ENCODE assay signal across 8 mouse cellular contexts in genomic region chr4:40948160-40948708, GRCm38 (mm10). TPM values are rescaled to one million over a fixed set of nuclear protein-coding genes. Genes with fewer than 3 reads are reported as not detected.
DNase-seq lines count a peak whose midpoint lies in the region; ATAC-seq lines count a peak whose summit lies in the region.

TSS of gene Bag1 (minus strand) at chr4:40948294.
TSS of gene Chmp5 (plus strand) at chr4:40948407.

- peak within 1 kb of the TSS; percentile 85 for H3K9ac ChIP-seq in hindbrain, embryonic 11.5 days (ENCODE audit: low read depth, low read length)

- peak; percentile 99 for ATAC-seq in hindbrain, embryonic 11.5 days (ENCODE audit: low FRiP score)

- H3K27me3 ChIP-seq in hindbrain, embryonic 11.5 days (ENCODE audit: control insufficient read depth, insufficient read depth, low read length), result no peaks in the 10 kb centered on the region

- peak; percentile 99 for DNase-seq in Muller cell, postnatal 12 days (ENCODE audit: inconsistent ontology term)
- peak; percentile 99 for DNase-seq in cerebellum, adult 9-11 months
- peak; percentile 97 to 98 for DNase-seq in frontal cortex, adult 2 months (ENCODE audit: extremely low spot score in 1 of 2, low spot score in 1 of 2)
- peak; percentile 98 for DNase-seq in hindbrain, embryonic 11.5 days (ENCODE audit: low spot score)
- peak; percentile 98 to 99 for DNase-seq in layer of hippocampus, postnatal 10 days (ENCODE audit: low spot score in 2 of 2)
- DNase-seq in lung, postnatal 10 days, result peak; percentile 100
- peak; percentile 99 for DNase-seq in ovary, postnatal 36 days (ENCODE audit: low spot score)
- peak; percentile 100 for DNase-seq in thymus, postnatal 25 days

- H3K4me2 ChIP-seq in hindbrain, embryonic 11.5 days (replicated peaks; ENCODE audit: low read depth, low read length), result peak within 1 kb of the TSS; percentile 72

- no peaks in the 10 kb centered on the region; the same call in 1 of the 2 replicates for H3K4me1 ChIP-seq in hindbrain, embryonic 11.5 days (replicated peaks; ENCODE audit: control insufficient read depth, insufficient read depth, low read length)

- WGBS in hindbrain, embryonic 11.5 days, result under 1% methylated on average over 49 of the region's 50 CpGs

- no peaks in the 10 kb centered on the region for H3K9me3 ChIP-seq in hindbrain, embryonic 11.5 days (ENCODE audit: control insufficient read depth, low read length)

- peak within 1 kb of the TSS; percentile 90 for H3K4me3 ChIP-seq in hindbrain, embryonic 11.5 days (ENCODE audit: low read depth, low read length)

- peak within 1 kb of the TSS; percentile 79 for H3K27ac ChIP-seq in hindbrain, embryonic 11.5 days (ENCODE audit: low read depth, low read length)

- H3K36me3 ChIP-seq in hindbrain, embryonic 11.5 days (ENCODE audit: control insufficient read depth, insufficient read depth, low read length), result peaks cover 6% of the 10 kb centered on the region; the same call in 1 of the 2 replicates

RNA-seq across cellular contexts. Expression of gene Bag1, which starts in this region (rescaled TPM):
- 165 and 177 TPM in 2 replicates for polyA plus RNA-seq in frontal cortex, adult 2 months (2012; rRNA removed)
- 259 and 262 TPM in 2 replicates for polyA plus RNA-seq in hindbrain, embryonic 11.5 days (2014; fragmentation: Nextera tagmentation; extraction: Ambion mirVana)
- total RNA-seq in layer of hippocampus, postnatal 10 days (2021), result 100 to 1,000 TPM; 163 to 170 TPM

RNA-seq across cellular contexts. Expression of gene Chmp5, which starts in this region (rescaled TPM):
- polyA plus RNA-seq in frontal cortex, adult 2 months (2012; rRNA removed), result 110 and 116 TPM in 2 replicates
- polyA plus RNA-seq in hindbrain, embryonic 11.5 days (2014; fragmentation: Nextera tagmentation; extraction: Ambion mirVana), result 173 and 178 TPM in 2 replicates
- 10 to 100 TPM; 71.9 to 75.3 TPM for total RNA-seq in layer of hippocampus, postnatal 10 days (2021)

Comparison
In these comparisons a context has a peak if more than half of its experiments do, and no peak if none do; other contexts are left out.
1. Peak in every context shown above with its lines: DNase-seq, ATAC-seq, H3K4me3 ChIP-seq and H3K27ac ChIP-seq.